ENCODE assay signal across 7 mouse cellular contexts in the genomic region with DNA sequence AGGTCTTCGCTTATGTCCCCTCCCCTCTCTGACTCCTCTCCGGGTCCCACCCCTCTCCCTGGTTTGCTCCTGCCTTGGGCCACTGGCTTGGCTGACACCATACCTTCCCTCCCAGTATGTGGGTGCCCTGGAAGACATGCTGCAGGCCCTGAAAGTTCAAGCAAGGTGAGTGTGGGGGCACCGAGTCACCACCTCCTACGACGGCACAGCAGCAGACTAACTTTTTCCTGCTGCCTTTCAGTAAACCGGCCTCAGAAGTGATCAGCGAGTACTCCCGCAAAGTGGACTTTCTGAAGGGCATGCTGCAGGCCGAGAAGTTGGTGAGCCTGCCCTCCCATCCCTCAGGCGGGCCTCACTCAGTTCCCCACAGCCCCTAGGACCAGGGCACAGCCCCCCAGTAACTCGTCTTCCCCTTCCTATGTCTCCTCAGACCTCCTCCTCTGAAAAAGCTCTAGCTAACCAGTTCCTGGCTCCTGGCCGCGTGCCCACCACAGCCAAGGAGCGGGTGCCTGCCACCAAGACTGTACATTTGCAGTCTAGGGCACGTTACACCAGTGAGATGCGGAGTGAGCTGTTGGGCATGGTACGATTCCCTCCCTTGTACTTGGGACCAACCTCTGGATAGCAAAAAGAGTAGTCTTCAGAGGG. TPM values are rescaled to one million over a fixed set of nuclear protein-coding genes. Genes with fewer than 3 reads are reported as not detected.
DNase-seq lines count a peak whose midpoint lies in the region; TF ChIP-seq lines count a peak whose summit lies in the region.

No protein-coding gene starts in this region.

- TF ChIP-seq POLR2A in liver, adult 2 months (IDR thresholded peaks at IDR 0.05; ENCODE audit: extremely low read depth, insufficient read depth, low read length), result 0 out of 2 replicates have a peak, but pooled peaks have one; percentile 1

- H3K4me3 ChIP-seq in liver, adult 2 months (ENCODE audit: insufficient read depth, low read depth, low read length), result peak overlapping the region; percentile 71
- H3K4me3 ChIP-seq in hindbrain, embryonic 10.5 days, result peak overlapping the region; percentile 66
- H3K4me3 ChIP-seq in macrophage (ENCODE audit: inconsistent target), result peak overlapping the region; percentile 75

- H3K9ac ChIP-seq in liver, adult 2 months (ENCODE audit: low read depth, low read length), result peak overlapping the region; percentile 72

- no peak for DNase-seq in liver, adult 2 months (ENCODE audit: extremely low read depth, low read depth, low spot score)
- DNase-seq in liver, result no peak
- peak; percentile 54 to 57 for DNase-seq in cerebellum, postnatal 14 days
- no peak for DNase-seq in hindbrain, embryonic 10.5 days (ENCODE audit: low spot score)
- DNase-seq in retina, embryonic 14.5 days (ENCODE audit: low spot score), result no peak
- DNase-seq in layer of hippocampus, adult 11-12 months (ENCODE audit: low spot score), result no peak

- peak overlapping the region; percentile 65 for H3K27ac ChIP-seq in liver, adult 2 months (replicated peaks; ENCODE audit: insufficient read depth, low read depth, low read length)
- H3K27ac ChIP-seq in hindbrain, embryonic 10.5 days, result peak overlapping the region; percentile 92
- H3K27ac ChIP-seq in macrophage, result peak overlapping the region; percentile 97

- peaks cover 3% of the 10 kb centered on the region; the same call in 1 of the 2 replicates for H3K79me2 ChIP-seq in liver, adult 2 months (ENCODE audit: control insufficient read depth, insufficient read depth, low read length)
- peaks cover 13% of the 10 kb centered on the region; the same call in 1 of the 2 replicates for H3K79me2 ChIP-seq in macrophage (ENCODE audit: inconsistent target)

- no peak for TF ChIP-seq CTCF in liver, adult 2 months (IDR thresholded peaks at IDR 0.05; ENCODE audit: low read depth, low read length)

- H3K36me3 ChIP-seq in liver, adult 2 months (ENCODE audit: control insufficient read depth, insufficient read depth, low read length), result no peaks in the 10 kb centered on the region
- H3K36me3 ChIP-seq in hindbrain, embryonic 10.5 days, result peaks cover 29% of the 10 kb centered on the region
- peaks cover 8% of the 10 kb centered on the region; the same call in 1 of the 2 replicates for H3K36me3 ChIP-seq in macrophage (ENCODE audit: inconsistent target)

- no peaks in the 10 kb centered on the region for H3K9me3 ChIP-seq in hindbrain, embryonic 10.5 days

- WGBS in liver, adult 2 months, result 29% methylated on average over 17 of the region's 17 CpGs
- WGBS in hindbrain, embryonic 10.5 days, result 56% methylated on average over 17 of the region's 17 CpGs
- 18% methylated on average over 17 of the region's 17 CpGs for WGBS in macrophage (ENCODE audit: missing documents)

- H3K4me1 ChIP-seq in liver, adult 2 months (ENCODE audit: control insufficient read depth, insufficient read depth, low read length), result peaks cover 10% of the 10 kb centered on the region
- peaks cover 35% of the 10 kb centered on the region for H3K4me1 ChIP-seq in hindbrain, embryonic 10.5 days (replicated peaks)

- H3K27me3 ChIP-seq in liver, adult 2 months (ENCODE audit: control insufficient read depth, insufficient read depth, low read length), result no peaks in the 10 kb centered on the region
- no peaks in the 10 kb centered on the region for H3K27me3 ChIP-seq in hindbrain, embryonic 10.5 days (ENCODE audit: insufficient read depth, poor library complexity, severe bottlenecking)

RNA-seq across cellular contexts. Expression of a gene that starts 1.0 kb away (rescaled TPM):
- total RNA-seq in liver, adult 2 months (2014; rRNA removed), result 76.6 and 82.2 TPM in 2 replicates
- polyA plus RNA-seq in liver, adult 2 months (2012; rRNA removed), result 60.2 and 69.9 TPM in 2 replicates
- 74.4 and 84.6 TPM in 2 replicates for polyA plus RNA-seq in hindbrain, embryonic 10.5 days (2016; fragmentation: Nextera tagmentation; extraction: Ambion mirVana)
- total RNA-seq in macrophage (2018; cell fraction: chromatin; rRNA removed), result 100 to 1,000 TPM in 16 of 26 experiments, 10 to 100 TPM in 10; 44.5 to 178 (median 118) TPM
- total RNA-seq in macrophage (2018; cell fraction: cytosol; rRNA removed), result 100 to 1,000 TPM in 20 of 26 experiments, 10 to 100 TPM in 6; 75.1 to 172 (median 110) TPM
- 100 to 1,000 TPM in 12 of 26 experiments, 10 to 100 TPM in 14; 49.8 to 147 (median 94.9) TPM for total RNA-seq in macrophage (2018; cell fraction: nucleus; rRNA removed)
- polyA plus RNA-seq in macrophage (2018), result 88.4 to 157 TPM (median 128 TPM) in 3 replicates

RNA-seq across cellular contexts. Expression of a gene that starts 3.4 kb away (rescaled TPM):
- 8.0 and 8.1 TPM in 2 replicates for total RNA-seq in liver, adult 2 months (2014; rRNA removed)
- polyA plus RNA-seq in liver, adult 2 months (2012; rRNA removed), result 9.2 and 17.1 TPM in 2 replicates
- polyA plus RNA-seq in hindbrain, embryonic 10.5 days (2016; fragmentation: Nextera tagmentation; extraction: Ambion mirVana), result 7.5 and 8.1 TPM in 2 replicates
- 10 to 100 TPM in 23 of 26 experiments, 1 to 10 TPM in 3; 7.5 to 60.0 (median 27.1) TPM for total RNA-seq in macrophage (2018; cell fraction: chromatin; rRNA removed)
- total RNA-seq in macrophage (2018; cell fraction: cytosol; rRNA removed), result 10 to 100 TPM; 11.0 to 31.9 (median 21.0) TPM
- total RNA-seq in macrophage (2018; cell fraction: nucleus; rRNA removed), result 10 to 100 TPM in 23 of 26 experiments, 1 to 10 TPM in 3; 5.8 to 62.8 (median 26.0) TPM
- 10.2 to 15.8 TPM (median 13.3 TPM) in 3 replicates for polyA plus RNA-seq in macrophage (2018)

RNA-seq across cellular contexts. Expression of a gene that starts 14.1 kb away (rescaled TPM):
- total RNA-seq in liver, adult 2 months (2014; rRNA removed), result 73.9 and 117 TPM in 2 replicates
- polyA plus RNA-seq in liver, adult 2 months (2012; rRNA removed), result 319 and 341 TPM in 2 replicates
- 125 and 139 TPM in 2 replicates for polyA plus RNA-seq in hindbrain, embryonic 10.5 days (2016; fragmentation: Nextera tagmentation; extraction: Ambion mirVana)
- total RNA-seq in macrophage (2018; cell fraction: chromatin; rRNA removed), result 10 to 100 TPM in 8 of 26 experiments, 1 to 10 TPM in 18; 3.1 to 21.7 (median 7.9) TPM
- total RNA-seq in macrophage (2018; cell fraction: cytosol; rRNA removed), result 10 to 100 TPM in 14 of 26 experiments, 1 to 10 TPM in 12; 5.1 to 16.5 (median 10.1) TPM
- total RNA-seq in macrophage (2018; cell fraction: nucleus; rRNA removed), result 10 to 100 TPM in 14 of 26 experiments, 1 to 10 TPM in 12; 4.8 to 22.1 (median 10.2) TPM
- 3.7 to 12.5 TPM (median 11.6 TPM) in 3 replicates for polyA plus RNA-seq in macrophage (2018)

RNA-seq across cellular contexts. Expression of a gene that starts 27.9 kb away (rescaled TPM):
- 7.9 and 9.7 TPM in 2 replicates for total RNA-seq in liver, adult 2 months (2014; rRNA removed)
- polyA plus RNA-seq in liver, adult 2 months (2012; rRNA removed), result 7.9 and 13.6 TPM in 2 replicates
- polyA plus RNA-seq in hindbrain, embryonic 10.5 days (2016; fragmentation: Nextera tagmentation; extraction: Ambion mirVana), result 5.8 and 7.2 TPM in 2 replicates
- total RNA-seq in macrophage (2018; cell fraction: chromatin; rRNA removed), result not detected
- not detected for total RNA-seq in macrophage (2018; cell fraction: cytosol; rRNA removed)
- total RNA-seq in macrophage (2018; cell fraction: nucleus; rRNA removed), result not detected
- not detected in 3 replicates for polyA plus RNA-seq in macrophage (2018)

RNA-seq across cellular contexts. Expression of a gene that starts 29.0 kb away (rescaled TPM):
- 42.7 and 44.8 TPM in 2 replicates for total RNA-seq in liver, adult 2 months (2014; rRNA removed)
- polyA plus RNA-seq in liver, adult 2 months (2012; rRNA removed), result 98.5 and 106 TPM in 2 replicates
- 112 and 121 TPM in 2 replicates for polyA plus RNA-seq in hindbrain, embryonic 10.5 days (2016; fragmentation: Nextera tagmentation; extraction: Ambion mirVana)
- total RNA-seq in macrophage (2018; cell fraction: chromatin; rRNA removed), result 100 to 1,000 TPM in 4 of 26 experiments, 10 to 100 TPM in 22; 25.6 to 122 (median 73.2) TPM
- 10 to 100 TPM; 57.0 to 87.0 (median 72.8) TPM for total RNA-seq in macrophage (2018; cell fraction: cytosol; rRNA removed)
- 100 to 1,000 TPM in 3 of 26 experiments, 10 to 100 TPM in 23; 46.0 to 113 (median 70.0) TPM for total RNA-seq in macrophage (2018; cell fraction: nucleus; rRNA removed)
- 69.5 to 91.2 TPM (median 74.0 TPM) in 3 replicates for polyA plus RNA-seq in macrophage (2018)

Comparison
In these comparisons a context has a peak if more than half of its experiments do, and no peak if none do; other contexts are left out.
1. DNase-seq: peak in cerebellum, postnatal 14 days (2 of 2); none in liver, adult 2 months (single experiment), liver (single experiment), hindbrain, embryonic 10.5 days (single experiment), retina, embryonic 14.5 days (single experiment) and layer of hippocampus, adult 11-12 months (single experiment).
2. Peak in every context shown above with its lines, with median percentiles within 50 percentile points of each other: H3K27ac ChIP-seq and H3K4me3 ChIP-seq.